Mouse (Mus musculus) spleen, adult 12 weeks (tissue): ENCODE measurements around the gene Krt83.
"Not testable (repeated sequence)": the region's sequence is repeated elsewhere in the genome, so short reads cannot be mapped to it uniquely, and the experiment has no call there.

Experiments used
- DNase-seq: peaks from one replicate; pipeline ENCODE4 v3.0.0; 2022; ENCODE audit warnings: low spot score

Gene Krt83

GRCm38 (mm10) chr15:101491431-101491830 lies at the start of gene Krt83:
Gene Krt83, minus strand, starts transcription at chr15:101491512.
- no peak for DNase-seq

DNA sequence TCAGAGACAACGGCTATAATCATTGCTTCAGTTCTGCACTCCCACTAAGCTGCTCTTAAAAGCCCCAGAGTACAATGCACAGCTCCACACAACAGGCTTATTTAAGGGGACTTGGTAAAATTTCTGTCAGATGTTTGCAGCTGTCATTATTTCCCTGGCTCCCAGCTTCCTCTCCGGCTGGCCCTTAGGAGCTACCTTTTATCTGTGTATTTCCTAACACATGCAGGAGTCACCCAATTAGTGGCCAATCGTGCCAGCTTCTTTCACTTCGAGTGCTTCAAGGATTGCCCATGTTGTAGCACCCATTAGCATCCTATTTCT lies 47.2 kb upstream of the Krt83 start:
- DNase-seq = no peak

DNA sequence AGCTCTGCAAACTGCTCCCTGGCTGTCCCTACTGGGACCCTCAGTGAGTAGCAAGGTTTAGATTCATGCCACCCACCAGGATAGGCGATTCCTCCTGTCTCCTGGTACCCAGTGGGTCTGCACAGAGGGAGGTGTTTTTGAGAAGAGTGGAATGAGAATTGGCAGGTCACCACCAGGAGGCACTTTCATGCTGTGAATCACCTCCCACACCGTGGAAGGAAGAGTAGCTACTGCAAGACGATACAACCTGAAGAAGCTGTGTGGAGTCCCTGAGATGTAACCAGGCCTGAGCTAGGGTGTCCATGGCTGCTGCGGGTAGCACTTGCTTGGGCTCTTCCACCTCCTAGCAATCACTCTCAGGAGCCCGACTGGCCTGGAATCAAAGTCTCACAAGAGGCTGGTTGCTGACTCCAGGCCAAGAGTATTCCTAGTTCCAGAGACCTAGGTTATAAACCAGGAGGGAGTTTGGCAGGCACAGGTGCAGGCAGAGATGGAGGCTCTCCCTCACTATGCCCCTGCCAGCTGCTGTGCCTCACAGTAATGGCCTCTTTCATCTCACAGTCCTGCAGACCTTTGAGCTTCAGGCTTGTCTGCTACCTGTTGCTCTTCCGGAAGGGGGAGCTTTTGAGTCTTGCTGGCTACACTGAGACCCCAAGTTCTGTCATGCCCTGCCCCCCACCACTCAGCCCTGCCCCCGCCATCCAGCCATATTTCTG lies 46.7 kb upstream of the Krt83 start:
- no peak for DNase-seq

GRCm38 (mm10) chr15:101536054-101536850 lies 44.9 kb upstream of the Krt83 start:
- DNase-seq = no peak

- DNase-seq = no peak
These were observed 41.4 kb upstream of the Krt83 start, which contains the start of gene Krt84 for GRCm38 (mm10) chr15:101532720-101533119. Gene Krt84, minus strand, starts transcription at chr15:101532820.

DNA sequence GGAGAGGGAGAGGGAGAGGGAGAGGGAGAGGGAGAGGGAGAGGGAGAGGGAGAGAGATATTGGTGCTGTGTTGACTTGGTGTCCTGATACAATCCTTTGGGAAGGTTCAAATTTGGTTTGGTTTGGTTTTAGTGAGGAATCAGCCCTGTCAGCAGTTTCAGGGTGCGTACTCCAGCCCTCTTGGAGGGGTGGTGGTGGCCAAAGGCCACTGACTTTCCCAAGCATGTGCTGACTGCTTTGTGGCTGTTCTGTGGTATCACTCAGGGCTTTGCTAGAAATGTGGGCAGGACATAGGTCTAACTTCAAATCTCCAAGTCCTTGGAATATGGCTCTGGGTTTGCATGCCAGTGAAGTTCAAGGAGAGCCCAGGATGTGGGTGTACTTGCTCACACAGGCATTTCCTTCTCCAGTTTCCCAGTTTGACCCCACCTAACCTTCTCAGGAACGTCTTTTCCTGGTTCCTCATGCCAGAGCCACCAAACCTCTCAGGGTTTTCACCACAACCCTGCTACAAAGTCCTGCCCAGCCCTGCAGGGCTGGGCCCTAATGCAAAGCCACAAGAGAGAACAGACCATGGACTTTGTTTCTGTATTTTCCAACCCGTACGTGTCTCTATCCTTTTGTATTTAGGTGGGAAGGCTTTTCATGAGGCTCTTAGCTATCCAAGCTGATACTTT lies 31.4 kb upstream of the Krt83 start:
- no peak for DNase-seq

- no peak for DNase-seq
These were observed 28.5 kb upstream of the Krt83 start for GRCm38 (mm10) chr15:101519792-101520191.

DNA sequence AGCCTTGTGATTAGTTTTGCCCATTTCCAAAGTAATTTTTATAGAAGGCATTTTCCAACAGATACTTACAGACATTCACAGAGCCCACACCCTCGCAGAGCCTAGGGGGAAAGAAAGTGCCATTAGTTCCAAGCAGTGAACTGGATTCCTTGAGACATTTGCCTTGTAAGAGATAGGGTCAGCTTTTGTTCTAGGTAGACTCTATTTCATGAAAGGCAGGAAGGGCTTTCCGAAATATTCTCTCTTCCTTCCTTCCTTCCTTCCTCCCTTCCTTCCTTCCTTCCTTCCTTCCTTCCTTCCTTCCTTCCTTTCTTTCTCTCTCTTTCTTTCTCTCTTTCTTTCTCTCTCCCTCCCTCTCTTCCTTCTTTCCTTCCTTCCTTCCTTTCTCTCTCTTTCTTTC lies 25.8 kb upstream of the Krt83 start, which contains the start of gene Gm49425:
Gene Gm49425, minus strand, starts transcription at position 101 of the 400 bp plus-strand sequence.
- not testable (repeated sequence) for DNase-seq

GRCm38 (mm10) chr15:101508247-101508646 lies 16.9 kb upstream of the Krt83 start:
- DNase-seq = no peak

- DNase-seq = no peak
These were observed 15.8 kb upstream of the Krt83 start for GRCm38 (mm10) chr15:101506896-101507758.

GRCm38 (mm10) chr15:101497181-101497580 lies 5.9 kb upstream of the Krt83 start:
- DNase-seq = no peak

DNA sequence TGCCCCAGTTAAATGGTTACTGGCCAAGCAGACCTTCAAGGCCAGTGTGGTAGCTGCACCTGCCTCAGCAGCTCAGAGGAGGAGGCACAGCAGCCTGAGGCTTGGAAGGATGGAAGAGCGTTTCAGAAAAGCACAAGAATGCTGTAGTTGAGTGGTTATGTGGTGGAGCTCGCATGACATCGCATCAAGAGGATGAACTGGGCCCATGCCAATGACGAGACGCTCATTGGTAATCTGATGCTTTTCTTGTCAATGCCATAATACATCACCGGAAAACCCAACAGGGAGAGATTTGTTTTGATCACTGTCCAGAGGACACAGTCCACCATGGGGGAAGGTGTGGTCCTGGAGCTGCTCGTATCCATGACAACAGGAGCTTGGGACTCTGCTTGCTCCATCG lies 4.0 kb upstream of the Krt83 start:
- DNase-seq = no peak

DNA sequence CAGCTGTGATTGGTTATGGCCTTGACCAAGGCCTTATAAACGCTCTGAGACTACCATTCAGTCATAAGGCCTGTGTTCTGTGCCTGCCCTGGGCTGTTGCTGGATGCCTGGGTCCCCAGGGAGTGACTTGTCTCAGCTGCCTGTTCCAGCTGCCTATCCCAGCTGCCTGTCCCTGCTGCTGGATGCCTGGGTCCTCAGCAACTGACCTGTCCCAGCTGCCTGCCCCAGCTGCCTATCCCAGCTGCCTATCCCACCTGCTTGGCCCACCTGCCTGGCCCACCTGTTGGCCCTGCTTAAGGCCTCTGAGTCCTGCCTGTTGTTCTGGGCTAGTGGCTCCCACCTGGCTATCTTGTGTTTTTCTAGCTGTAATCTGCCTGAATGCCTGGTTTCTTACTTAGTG lies 2.9 kb upstream of the Krt83 start:
- no peak for DNase-seq

DNA sequence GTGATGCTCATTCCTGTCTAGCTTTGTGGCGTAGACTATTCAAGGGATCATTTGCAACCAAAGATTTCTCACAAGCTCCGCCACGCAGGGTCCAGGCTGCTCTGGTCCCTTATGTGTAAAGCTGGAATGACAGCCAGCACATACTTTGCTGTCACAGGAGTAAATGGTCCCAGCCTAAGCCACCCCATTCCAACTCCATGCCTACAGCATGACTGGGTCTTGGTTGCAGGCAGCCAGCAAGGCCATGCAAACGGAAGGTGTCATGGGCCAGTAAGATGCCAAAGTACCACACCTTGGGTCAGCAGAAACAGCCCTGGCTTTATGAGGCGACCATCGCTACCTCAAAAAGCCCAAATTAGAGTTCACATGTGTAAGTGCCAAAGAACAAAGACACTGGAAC lies 2.4 kb upstream of the Krt83 start:
- no peak for DNase-seq

DNA sequence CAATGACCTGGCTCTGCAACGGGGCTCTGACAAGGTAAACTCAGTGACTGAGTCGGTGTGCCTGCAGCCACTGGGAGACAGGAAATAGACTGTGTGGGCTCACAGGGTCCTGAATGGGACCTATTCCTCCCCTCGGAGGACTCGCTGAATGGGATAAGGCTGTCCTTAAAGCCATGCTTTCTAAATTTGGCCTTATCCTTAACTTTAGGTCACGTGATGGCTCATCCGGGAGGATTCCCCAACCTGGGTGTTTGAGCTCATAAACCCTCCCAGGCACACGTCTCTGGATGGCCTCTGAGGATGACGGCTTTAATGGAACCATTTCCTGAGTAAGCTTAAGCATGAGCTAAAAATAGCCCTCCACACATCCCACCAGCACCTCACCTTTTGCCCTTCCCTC lies 1.4 kb upstream of the Krt83 start:
- no peak for DNase-seq

- DNase-seq = no peak
These were observed 5.2 kb downstream of the Krt83 start for GRCm38 (mm10) chr15:101485911-101486635.

- no peak for DNase-seq
These were observed 6.4 kb downstream of the Krt83 start for GRCm38 (mm10) chr15:101484939-101485338.

- DNase-seq = no peak
These were observed 7.7 kb downstream of the Krt83 start for GRCm38 (mm10) chr15:101483646-101484045.

- no peak for DNase-seq
These were observed 9.3 kb downstream of the Krt83 start for GRCm38 (mm10) chr15:101482056-101482455.

DNA sequence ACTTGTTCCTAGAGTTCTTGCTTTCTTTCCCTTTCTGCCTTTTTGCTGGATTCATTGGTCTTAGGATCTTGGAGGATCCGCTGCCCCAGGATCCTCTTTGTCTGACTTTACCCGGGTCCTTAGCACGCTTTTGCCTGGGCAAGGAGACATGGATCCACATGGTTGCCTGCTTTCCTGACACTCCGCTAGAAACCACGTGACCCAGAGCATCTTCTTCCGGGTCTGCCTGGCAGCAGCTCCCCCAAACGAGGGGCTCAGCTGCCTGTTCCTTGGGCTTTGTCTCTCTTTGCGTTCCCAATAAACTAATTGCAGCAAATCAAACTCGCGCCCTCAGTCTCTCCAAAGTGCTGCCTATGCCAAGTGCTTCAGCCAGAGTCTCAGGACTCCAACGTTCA lies 11.6 kb downstream of the Krt83 start:
- no peak for DNase-seq

DNA sequence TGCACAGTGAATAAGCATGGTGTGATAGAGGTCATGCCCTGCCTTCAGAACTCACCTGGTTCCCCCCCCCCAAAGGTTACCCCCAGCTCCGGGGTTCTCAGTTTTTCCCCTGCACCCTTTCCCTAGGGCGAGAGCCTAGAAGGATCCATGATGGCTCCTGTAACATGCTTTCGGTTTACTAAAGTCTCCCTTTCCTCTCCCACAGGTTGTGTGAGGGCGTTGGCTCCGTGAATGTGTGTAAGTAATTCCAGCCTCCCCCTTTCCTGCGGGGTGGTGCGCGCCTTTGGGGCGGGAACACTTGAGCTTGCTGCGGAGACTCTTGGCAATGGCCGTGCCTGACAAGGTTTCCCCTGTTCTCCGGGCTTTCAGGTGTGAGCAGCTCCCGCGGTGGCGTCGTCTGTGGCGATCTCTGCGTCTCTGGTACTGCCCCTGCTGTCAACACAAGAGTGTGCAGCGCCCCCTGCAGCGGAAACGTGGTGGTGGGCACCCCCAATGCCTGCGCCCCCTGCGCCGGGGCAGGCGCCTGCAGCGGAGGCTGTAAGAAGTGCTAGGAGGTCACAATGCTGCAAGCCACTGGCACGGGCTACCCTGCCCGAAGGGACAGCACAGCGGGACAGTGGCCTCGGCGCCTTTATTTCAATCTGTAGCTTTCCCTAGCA lies 12.2 kb downstream of the Krt83 start:
- DNase-seq = no peak
